Mouse (Mus musculus) neural tube, embryonic 12.5 days (tissue): ENCODE data around the gene Tmem44. TPM values are rescaled to one million over a fixed set of nuclear protein-coding genes. Genes with fewer than 3 reads are reported as not detected.

Experiments used
- ATAC-seq: fragments of 200-750 bp; cut with Nextera tagmentation; 2 replicates; pipeline ENCODE4 v1.8.0; 2017; ENCODE audit warnings: low read depth, mild to moderate bottlenecking, moderate TSS enrichment, moderate library complexity; ENCODE audit not compliant: low FRiP score
- H3K27ac ChIP-seq: fragments of 300-500 bp; sonication (generic); 2 replicates; pipeline ENCODE4 v1.5.1; 2016
- H3K27me3 ChIP-seq: fragments of 300-500 bp; sonication (generic); replicated peaks from 2 replicates; pipeline ENCODE4 v1.6.1; 2016; ENCODE audit warnings: mild to moderate bottlenecking
- H3K36me3 ChIP-seq: fragments of 300-500 bp; sonication (generic); 2 replicates; pipeline ENCODE4 v1.6.1; 2016; ENCODE audit warnings: mild to moderate bottlenecking
- H3K4me1 ChIP-seq: fragments of 300-500 bp; sonication (generic); 2 replicates; pipeline ENCODE4 v1.6.1; 2016
- H3K4me2 ChIP-seq: fragments of 300-500 bp; sonication (generic); replicated peaks from 2 replicates; pipeline ENCODE4 v1.6.1; 2016; ENCODE audit warnings: mild to moderate bottlenecking
- H3K4me3 ChIP-seq: fragments of 300-500 bp; sonication (generic); 2 replicates; pipeline ENCODE4 v1.5.1; 2016
- H3K9ac ChIP-seq: fragments of 300-500 bp; sonication (generic); 2 replicates; pipeline ENCODE4 v1.6.1; 2016; ENCODE audit warnings: mild to moderate bottlenecking
- H3K9me3 ChIP-seq: fragments of 300-500 bp; sonication (generic); 2 replicates; pipeline ENCODE4 v1.6.1; 2016; ENCODE audit warnings: mild to moderate bottlenecking
- WGBS: fragments of 180-500 bp; shearing (Covaris S2); methylation state at CpG from one replicate; pipeline ENCODE4 v1.1.7; 2016; 5-methylcytosine and 5-hydroxymethylcytosine counted together
- polyA plus RNA-seq: library from polyadenylated mRNA; unstranded; fragments of >200 nt; fragmentation: Nextera tagmentation; extraction: Ambion mirVana; gene quantifications from 2 replicates; pipeline ENCODE4 v1.2.1, GENCODE M21; 2016

Tmem44 gene
- polyA plus RNA-seq, 1 experiment from 2014 or later: 60.8 TPM

GRCm38 (mm10) chr16:30501621-30502020, 49.0 kb downstream of the Tmem44 start:
- no peaks in the 10 kb centered on the region for H3K9me3 ChIP-seq
- no peak overlapping the region for H3K27ac ChIP-seq
- 65% methylated on average over 5 of the region's 5 CpGs for WGBS
- H3K4me3 ChIP-seq: no peak overlapping the region
- no peak overlapping the region for H3K4me2 ChIP-seq
- no peak for ATAC-seq
- no peaks in the 10 kb centered on the region for H3K27me3 ChIP-seq
- no peak overlapping the region for H3K9ac ChIP-seq
- peaks cover 13% of the 10 kb centered on the region for H3K4me1 ChIP-seq
- no peaks in the 10 kb centered on the region for H3K36me3 ChIP-seq

GRCm38 (mm10) chr16:30500223-30500622, 50.4 kb downstream of the Tmem44 start:
- ATAC-seq: no peak
- Histone ChIP-seq H3K36me3 (no peaks in the 10 kb centered on the region), H3K27ac (no peak overlapping the region), H3K4me1 (peaks cover 13% of the 10 kb centered on the region), H3K9me3 (no peaks in the 10 kb centered on the region), H3K4me3 (no peak overlapping the region), H3K9ac (no peak overlapping the region), H3K27me3 (no peaks in the 10 kb centered on the region), H3K4me2 (no peak overlapping the region)
- 83% methylated on average over 7 of the region's 7 CpGs for WGBS

- no peaks in the 10 kb centered on the region for H3K27me3 ChIP-seq
- peaks cover 13% of the 10 kb centered on the region for H3K4me1 ChIP-seq
- no peak overlapping the region for H3K4me3 ChIP-seq
- H3K36me3 ChIP-seq: no peaks in the 10 kb centered on the region
- no peak overlapping the region for H3K9ac ChIP-seq
- no peaks in the 10 kb centered on the region for H3K9me3 ChIP-seq
- peak overlapping the region; percentile 42; the same call in 1 of the 2 replicates for H3K4me2 ChIP-seq
- no peak overlapping the region for H3K27ac ChIP-seq
- 18% methylated on average over 16 of the region's 16 CpGs for WGBS
- no peak for ATAC-seq
Measured at GRCm38 (mm10) chr16:30499126-30499857, 51.4 kb downstream of the Tmem44 start.

- no peak for ATAC-seq
- H3K27ac ChIP-seq: no peak overlapping the region
- no peak overlapping the region for H3K4me2 ChIP-seq
- H3K4me1 ChIP-seq: peaks cover 9% of the 10 kb centered on the region
- H3K36me3 ChIP-seq: no peaks in the 10 kb centered on the region
- no peaks in the 10 kb centered on the region for H3K9me3 ChIP-seq
- no peaks in the 10 kb centered on the region for H3K27me3 ChIP-seq
- H3K9ac ChIP-seq: no peak overlapping the region
- no peak overlapping the region for H3K4me3 ChIP-seq
- WGBS: 92% methylated on average over 5 of the region's 5 CpGs
Measured at GRCm38 (mm10) chr16:30497307-30497706, 53.3 kb downstream of the Tmem44 start.

- H3K4me1 ChIP-seq: peaks cover 9% of the 10 kb centered on the region
- no peaks in the 10 kb centered on the region for H3K9me3 ChIP-seq
- 95% methylated on average over 6 of the region's 6 CpGs for WGBS
- no peak overlapping the region for H3K27ac ChIP-seq
- no peaks in the 10 kb centered on the region for H3K36me3 ChIP-seq
- no peak for ATAC-seq
- no peak overlapping the region for H3K4me3 ChIP-seq
- no peaks in the 10 kb centered on the region for H3K27me3 ChIP-seq
- no peak overlapping the region for H3K4me2 ChIP-seq
- no peak overlapping the region for H3K9ac ChIP-seq
Measured at GRCm38 (mm10) chr16:30494883-30495282, 55.8 kb downstream of the Tmem44 start.

- H3K27me3 ChIP-seq: no peaks in the 10 kb centered on the region
- no peak for ATAC-seq
- H3K4me3 ChIP-seq: no peak overlapping the region
- WGBS: 49% methylated on average over 4 of the region's 4 CpGs
- no peak overlapping the region for H3K27ac ChIP-seq
- H3K4me2 ChIP-seq: no peak overlapping the region
- no peaks in the 10 kb centered on the region for H3K36me3 ChIP-seq
- H3K9me3 ChIP-seq: no peaks in the 10 kb centered on the region
- H3K4me1 ChIP-seq: no peaks in the 10 kb centered on the region
- no peak overlapping the region for H3K9ac ChIP-seq
Measured at GRCm38 (mm10) chr16:30491742-30492141, 58.9 kb downstream of the Tmem44 start.

GRCm38 (mm10) chr16:30490791-30491190, 59.9 kb downstream of the Tmem44 start:
- 72% methylated on average over 2 of the region's 2 CpGs for WGBS
- Histone ChIP-seq H3K36me3 (no peaks in the 10 kb centered on the region), H3K4me2 (no peak overlapping the region), H3K27ac (no peak overlapping the region), H3K27me3 (no peaks in the 10 kb centered on the region), H3K9ac (no peak overlapping the region), H3K4me1 (no peaks in the 10 kb centered on the region), H3K4me3 (no peak overlapping the region), H3K9me3 (no peaks in the 10 kb centered on the region)
- ATAC-seq: no peak

- no peak overlapping the region for H3K9ac ChIP-seq
- no peaks in the 10 kb centered on the region for H3K36me3 ChIP-seq
- 35% methylated on average over 4 of the region's 4 CpGs for WGBS
- no peaks in the 10 kb centered on the region for H3K9me3 ChIP-seq
- no peak overlapping the region for H3K4me2 ChIP-seq
- H3K4me1 ChIP-seq: no peaks in the 10 kb centered on the region
- no peak overlapping the region for H3K4me3 ChIP-seq
- no peak for ATAC-seq
- no peak overlapping the region for H3K27ac ChIP-seq
- H3K27me3 ChIP-seq: no peaks in the 10 kb centered on the region
Measured at GRCm38 (mm10) chr16:30490316-30490715, 60.3 kb downstream of the Tmem44 start.

- Histone ChIP-seq H3K36me3 (no peaks in the 10 kb centered on the region), H3K9me3 (no peaks in the 10 kb centered on the region), H3K4me1 (no peaks in the 10 kb centered on the region), H3K4me2 (no peak overlapping the region), H3K4me3 (no peak overlapping the region), H3K9ac (no peak overlapping the region), H3K27me3 (no peaks in the 10 kb centered on the region), H3K27ac (no peak overlapping the region)
- no peak for ATAC-seq
- 84% methylated on average over 4 of the region's 4 CpGs for WGBS
Measured at GRCm38 (mm10) chr16:30489662-30490061, 61.0 kb downstream of the Tmem44 start.

- Histone ChIP-seq H3K4me2 (no peak overlapping the region), H3K27ac (no peak overlapping the region), H3K9ac (no peak overlapping the region), H3K4me3 (no peak overlapping the region), H3K36me3 (no peaks in the 10 kb centered on the region), H3K4me1 (no peaks in the 10 kb centered on the region), H3K27me3 (no peaks in the 10 kb centered on the region), H3K9me3 (no peaks in the 10 kb centered on the region)
- no peak for ATAC-seq
- WGBS: 73% methylated on average over 4 of the region's 4 CpGs
Measured at GRCm38 (mm10) chr16:30486498-30486897, 64.1 kb downstream of the Tmem44 start.

GRCm38 (mm10) chr16:30477791-30478190, 72.9 kb downstream of the Tmem44 start:
- H3K27me3 ChIP-seq: no peaks in the 10 kb centered on the region
- no peak overlapping the region for H3K9ac ChIP-seq
- H3K4me3 ChIP-seq: no peak overlapping the region
- H3K9me3 ChIP-seq: no peaks in the 10 kb centered on the region
- no peak overlapping the region for H3K4me2 ChIP-seq
- whole genome bisulfite sequencing: 94% methylated on average over 5 of the region's 5 CpGs
- H3K36me3 ChIP-seq: no peaks in the 10 kb centered on the region
- no peak for ATAC-seq
- no peaks in the 10 kb centered on the region for H3K4me1 ChIP-seq
- no peak overlapping the region for H3K27ac ChIP-seq

GRCm38 (mm10) chr16:30477006-30477405, 73.6 kb downstream of the Tmem44 start:
- H3K9me3 ChIP-seq: no peaks in the 10 kb centered on the region
- no peak overlapping the region for H3K4me2 ChIP-seq
- no peak overlapping the region for H3K9ac ChIP-seq
- no peaks in the 10 kb centered on the region for H3K36me3 ChIP-seq
- H3K4me3 ChIP-seq: no peak overlapping the region
- H3K27me3 ChIP-seq: no peaks in the 10 kb centered on the region
- no peaks in the 10 kb centered on the region for H3K4me1 ChIP-seq
- 61% methylated on average over 3 of the region's 3 CpGs for WGBS
- no peak for ATAC-seq
- no peak overlapping the region for H3K27ac ChIP-seq
